Mouse (Mus musculus) left cerebral cortex, postnatal 4 days (tissue): ENCODE results near the gene Lmntd1. TPM values are rescaled to one million over a fixed set of nuclear protein-coding genes. Genes with fewer than 3 reads are reported as not detected.

Source experiments
- DNase-seq: peaks from one replicate; pipeline ENCODE4 v3.0.0-alpha.2; 2022
- intact Hi-C: fragments of 180-260 bp; cut with DNase I; formaldehyde crosslinking; loops from one replicate; pipeline ENCODE4 v1.15.1; 2025
- total RNA-seq, 2 experiments: library from RNA; stranded (reverse); gene quantifications; 2 replicates each; pipeline ENCODE4 v1.2.3; 2021

Gene Lmntd1
- total RNA-seq, 2 experiments from 2014 or later = 1.9 to 2.1 TPM

DNA sequence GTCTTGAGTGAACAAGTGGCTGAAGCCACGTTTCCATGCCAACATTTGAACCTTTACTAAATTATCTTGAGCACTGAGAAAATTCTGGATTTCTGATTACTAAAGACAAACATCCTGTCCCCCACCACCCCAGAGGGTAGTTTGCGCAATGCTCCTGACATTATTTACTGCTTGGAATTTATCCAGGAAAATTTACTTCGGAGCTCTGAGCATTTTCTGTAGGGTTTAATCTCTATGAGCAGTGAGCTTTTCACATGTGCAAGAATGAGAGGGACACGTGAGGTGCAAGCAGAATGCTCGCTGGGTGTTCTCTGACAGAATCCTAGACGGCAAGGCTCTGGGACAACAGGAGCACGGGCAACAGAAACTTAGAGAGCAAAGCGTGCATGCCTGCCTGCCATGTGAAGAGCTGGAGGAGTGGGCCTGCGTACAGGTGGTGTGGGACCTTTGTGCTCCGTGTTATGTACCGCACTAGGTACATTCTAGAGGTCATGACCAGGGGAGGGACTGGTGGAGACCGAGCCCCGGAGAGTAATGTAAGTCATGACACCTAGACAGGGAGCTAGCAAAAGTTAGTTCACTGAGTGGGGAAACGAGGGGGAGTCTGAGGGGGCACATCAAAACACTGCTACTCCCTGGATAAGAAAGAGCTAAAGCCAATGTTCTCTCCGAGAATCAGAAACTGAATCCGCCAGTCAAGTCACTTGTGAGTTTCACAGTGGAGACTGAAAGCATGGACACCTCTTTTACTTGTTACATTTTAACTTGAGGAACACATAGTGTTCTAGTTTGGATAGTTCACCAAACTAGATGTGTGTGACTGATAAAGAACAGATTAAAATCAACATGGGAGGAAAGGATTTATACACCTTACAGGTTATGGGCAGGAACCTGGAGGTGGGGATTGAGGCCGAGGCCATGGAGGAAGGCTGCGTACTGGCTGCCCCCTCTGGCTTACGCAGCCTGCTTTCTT lies 114.3 kb downstream of the Lmntd1 start:
- intact Hi-C loops = no loop called here
- no peak for DNase-seq

DNA sequence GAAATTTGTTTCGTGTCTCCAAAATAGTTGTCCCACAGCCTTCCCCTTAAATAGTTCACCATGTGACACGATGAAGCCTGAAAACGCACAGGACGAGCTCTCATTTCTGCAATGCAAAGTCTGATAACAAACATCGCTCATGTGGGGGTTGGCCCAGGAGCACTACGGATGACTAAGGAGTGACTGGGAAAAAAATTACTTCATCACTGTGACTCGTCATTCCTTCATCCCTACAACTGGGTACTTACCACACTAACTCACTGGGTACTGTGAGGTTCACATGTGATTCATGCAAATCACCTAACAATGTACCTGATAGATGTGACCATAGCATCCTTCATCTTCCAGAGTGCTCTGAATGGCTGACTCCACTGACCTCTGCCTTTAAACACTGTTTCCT lies 118.4 kb downstream of the Lmntd1 start:
- no peak for DNase-seq
- intact Hi-C loops = no loop called here

DNA sequence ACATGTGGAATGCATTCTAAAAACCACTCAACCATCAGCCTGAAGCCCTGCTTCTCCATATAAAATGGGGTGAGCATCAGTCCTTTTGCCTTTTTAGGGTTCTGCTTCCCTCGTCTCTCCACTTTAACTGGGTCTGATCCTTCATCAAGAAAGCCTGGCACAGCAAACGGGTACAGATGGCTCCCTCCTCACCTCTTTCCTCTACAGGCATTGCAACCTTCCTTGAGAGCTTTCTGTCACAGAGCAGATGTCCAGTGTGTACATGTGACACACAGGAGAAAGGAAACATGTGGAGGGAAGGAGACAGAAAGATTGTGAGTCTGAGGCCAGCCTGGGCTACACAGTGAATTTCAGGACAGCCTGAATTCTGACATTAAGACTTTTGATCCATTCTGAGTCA lies 125.9 kb downstream of the Lmntd1 start:
- no peak for DNase-seq
- intact Hi-C loops = no loop called here

DNA sequence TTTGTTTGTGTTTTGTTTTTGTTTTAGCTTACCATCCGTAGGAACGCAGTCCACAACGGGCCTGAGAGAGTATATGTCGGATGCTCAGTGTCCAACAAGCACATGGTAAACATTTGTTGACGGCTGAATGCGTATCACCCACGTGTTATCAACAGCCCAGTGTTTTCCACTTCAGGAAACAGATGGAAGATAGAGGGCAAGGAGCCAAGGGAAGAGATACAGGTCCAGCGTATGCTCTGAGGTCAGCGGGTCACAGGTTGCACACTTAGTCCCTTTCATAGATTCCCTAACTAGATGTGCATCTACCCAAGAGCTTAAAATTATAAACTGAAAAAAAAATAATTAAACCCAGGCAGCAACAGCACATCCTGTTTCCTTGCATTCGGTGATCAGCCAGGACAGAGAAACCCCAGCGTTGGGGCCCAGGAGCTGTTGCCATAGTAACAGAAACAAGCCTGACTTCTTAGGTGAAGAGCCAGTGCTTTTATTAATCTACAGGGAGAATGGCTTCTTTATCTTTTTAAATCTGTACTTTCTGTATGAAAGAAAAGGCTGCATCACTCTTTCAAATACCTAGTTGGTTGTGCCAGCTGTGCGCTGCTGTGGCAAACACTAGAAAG lies 128.0 kb downstream of the Lmntd1 start:
- intact Hi-C loops = no loop called here
- no peak for DNase-seq

DNA sequence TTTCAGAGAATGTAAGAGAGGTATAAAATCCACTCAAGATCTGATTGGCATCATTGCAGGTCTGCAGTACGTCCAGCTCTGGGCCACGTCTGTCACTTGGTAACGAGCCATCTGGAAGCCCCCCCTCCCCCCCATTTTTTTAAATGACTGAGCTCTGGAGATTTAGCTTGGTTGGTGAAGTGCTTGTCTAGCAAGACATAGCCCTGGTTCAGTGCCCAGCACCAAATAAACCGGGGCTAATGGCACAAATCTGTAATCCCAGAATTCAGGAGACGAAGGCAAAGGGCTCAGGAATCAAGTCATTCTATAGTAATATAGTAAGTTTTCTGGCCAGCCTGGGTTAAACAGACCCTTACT lies 130.8 kb downstream of the Lmntd1 start:
- DNase-seq = peak; percentile 39
- intact Hi-C loops = no loop called here

DNA sequence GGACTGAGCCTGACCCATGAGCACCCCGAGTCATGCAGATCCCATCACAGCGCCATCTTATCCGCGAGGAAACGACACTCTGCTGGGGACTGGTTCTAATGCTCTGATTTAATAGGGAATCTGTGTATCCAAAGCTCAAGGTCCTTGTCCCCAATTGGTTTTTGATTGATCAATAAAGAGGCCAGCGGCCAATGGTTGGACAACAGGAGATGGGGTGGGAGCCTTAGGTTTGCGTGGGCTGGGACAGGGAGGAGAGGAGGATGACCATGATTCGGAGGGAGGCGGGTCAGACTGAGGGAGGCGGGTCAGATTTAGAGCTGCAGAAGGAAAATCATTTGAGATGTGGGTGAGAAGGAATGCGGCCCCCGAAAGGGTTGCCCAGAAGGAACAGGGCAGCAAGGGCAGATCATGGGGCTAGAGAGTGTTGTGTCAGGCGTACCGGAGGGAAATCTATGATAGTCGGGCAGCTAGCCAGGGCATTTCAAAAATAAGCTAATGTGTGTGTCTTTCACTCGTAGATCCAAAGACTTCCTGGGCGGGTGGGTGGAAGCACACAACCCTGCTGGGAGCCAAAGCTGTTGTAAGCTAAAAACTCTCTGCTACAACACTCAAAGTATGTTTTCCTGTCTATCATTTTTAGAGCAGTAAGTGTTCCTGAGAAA lies 131.3 kb downstream of the Lmntd1 start:
- DNase-seq = peak; percentile 61
- intact Hi-C loops = no loop called here

DNA sequence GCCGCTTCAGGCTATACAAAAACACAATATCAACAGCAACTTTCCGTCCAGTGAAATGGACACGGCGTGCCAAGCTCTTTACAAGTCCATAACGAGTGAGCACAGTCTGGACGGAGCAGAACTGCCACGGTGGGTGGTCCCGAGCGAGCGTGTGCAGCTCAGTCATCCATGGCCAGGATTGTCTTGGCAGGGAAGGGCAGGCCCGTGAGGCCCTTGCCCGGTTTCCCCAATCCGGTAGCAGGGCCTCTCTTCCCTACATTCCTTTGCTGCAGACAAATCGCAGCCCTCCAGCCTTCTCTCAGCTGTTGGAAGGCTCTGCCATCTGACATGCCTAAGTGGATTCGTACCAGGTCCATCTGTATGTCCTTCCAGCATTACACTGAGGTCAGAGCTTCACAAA lies 132.2 kb downstream of the Lmntd1 start:
- intact Hi-C loops = no loop called here
- DNase-seq = peak; percentile 81

DNA sequence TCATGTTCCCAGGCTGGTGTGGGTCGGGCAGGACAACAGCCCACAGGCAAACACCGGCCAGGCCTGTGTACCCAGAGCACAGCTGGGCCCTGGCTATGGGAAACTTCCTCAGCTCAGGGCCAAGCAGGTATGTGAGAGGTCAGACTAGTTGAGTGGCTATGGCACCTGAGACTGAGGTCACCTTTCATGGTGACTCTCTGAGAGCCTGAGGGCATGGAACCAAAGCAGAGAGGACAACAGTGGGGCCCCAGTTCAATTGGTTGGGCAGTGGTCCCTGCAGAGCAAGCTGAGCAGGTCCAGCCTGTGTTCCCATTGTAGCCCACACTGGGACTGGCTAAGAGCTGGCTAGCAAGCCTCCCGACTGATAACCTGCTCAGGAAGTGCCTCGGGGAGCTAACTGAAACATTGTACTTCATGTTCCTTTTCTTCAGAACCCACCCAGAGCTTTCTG lies 135.3 kb downstream of the Lmntd1 start:
- intact Hi-C loops = no loop called here

DNA sequence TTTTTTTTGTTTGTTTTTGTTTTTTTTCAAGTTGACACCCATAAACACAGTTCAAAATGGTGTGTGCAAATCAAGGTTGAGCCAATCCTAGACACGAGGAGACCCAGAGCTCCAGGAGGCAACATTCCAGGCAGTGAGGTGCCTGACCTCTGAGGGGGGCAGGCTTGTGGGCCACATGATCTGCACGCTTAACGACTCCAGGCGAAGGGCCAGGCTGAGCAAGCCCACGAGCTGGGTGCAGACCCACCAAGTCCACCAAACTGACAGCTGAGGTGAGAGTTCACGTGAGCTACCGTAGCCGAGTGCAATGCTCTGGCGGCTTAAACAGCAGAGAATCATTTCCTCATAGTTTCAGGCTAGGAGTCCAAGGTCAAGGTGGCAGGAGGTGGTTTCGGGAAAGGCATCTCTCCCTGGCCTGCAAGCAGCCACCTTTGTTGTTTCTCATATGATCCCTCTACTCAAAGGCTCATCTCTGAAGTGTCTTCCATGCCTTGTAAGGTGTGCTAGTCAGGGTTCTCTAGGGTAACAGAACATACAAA lies 136.7 kb downstream of the Lmntd1 start:
- DNase-seq = no peak
- intact Hi-C loops = no loop called here

More for the DNA sequence above, 135.3 kb downstream of the Lmntd1 start:
- DNase-seq = no peak

DNA sequence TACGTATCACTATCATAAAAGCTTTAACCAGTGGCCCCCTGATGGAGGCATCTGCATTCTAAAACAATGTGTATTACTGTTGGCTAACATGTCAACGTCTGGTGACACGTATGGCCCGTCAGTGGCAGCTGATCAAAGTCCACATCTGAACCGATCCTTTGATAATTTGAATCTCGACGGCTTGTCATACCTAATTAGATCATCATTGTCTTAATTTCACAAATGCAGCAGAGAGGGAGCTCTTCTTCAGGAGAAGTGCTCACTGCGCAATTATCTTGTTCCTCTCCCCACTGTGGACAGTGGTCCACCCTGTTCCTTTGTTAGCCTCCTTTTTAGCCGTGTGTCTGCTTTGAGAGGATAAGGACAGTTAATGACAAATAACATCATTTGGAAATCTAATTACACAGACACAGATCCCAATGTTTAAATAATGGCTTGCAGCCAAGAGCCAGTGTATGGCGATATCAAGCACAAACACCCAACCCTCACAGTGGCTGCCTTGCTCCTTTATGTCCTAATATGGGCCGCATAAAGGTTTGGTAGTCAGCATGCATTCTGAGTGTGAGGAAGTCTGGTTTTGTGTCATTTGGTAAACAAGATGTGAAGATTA lies 142.4 kb downstream of the Lmntd1 start:
- DNase-seq = no peak
- intact Hi-C loops = no loop called here

DNA sequence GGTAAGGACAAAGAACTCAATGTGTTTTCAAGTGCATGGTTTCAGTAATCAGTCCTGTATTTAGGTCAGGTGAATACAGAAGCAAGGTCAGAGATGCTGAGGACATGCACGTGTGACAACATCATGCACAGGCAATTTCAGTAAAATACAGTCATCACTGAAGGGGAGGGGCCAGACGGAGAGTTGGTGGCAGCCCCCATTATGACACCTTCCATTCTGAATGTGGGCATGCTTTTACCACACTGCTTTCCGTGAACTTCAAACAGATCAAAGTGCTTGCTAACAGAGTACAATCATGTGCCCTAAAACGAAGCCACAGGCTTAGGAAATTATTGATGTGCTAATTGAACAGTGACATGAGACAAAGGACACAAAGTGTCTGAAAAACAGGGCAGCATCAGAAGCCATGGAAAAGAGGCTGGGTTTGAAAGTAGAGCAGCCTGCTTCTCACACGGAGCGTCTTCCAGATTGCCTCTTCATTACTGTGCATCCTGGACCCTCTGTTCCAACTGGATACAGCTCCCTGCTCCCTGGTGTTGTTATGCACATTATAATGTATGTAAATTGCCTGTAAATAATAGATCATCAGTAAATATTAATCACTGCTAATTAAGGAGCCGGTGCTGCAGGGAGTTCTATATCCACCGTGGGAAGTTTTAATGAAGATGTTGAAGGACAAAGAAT lies 144.7 kb downstream of the Lmntd1 start:
- DNase-seq = no peak
- intact Hi-C loops = no loop called here

DNA sequence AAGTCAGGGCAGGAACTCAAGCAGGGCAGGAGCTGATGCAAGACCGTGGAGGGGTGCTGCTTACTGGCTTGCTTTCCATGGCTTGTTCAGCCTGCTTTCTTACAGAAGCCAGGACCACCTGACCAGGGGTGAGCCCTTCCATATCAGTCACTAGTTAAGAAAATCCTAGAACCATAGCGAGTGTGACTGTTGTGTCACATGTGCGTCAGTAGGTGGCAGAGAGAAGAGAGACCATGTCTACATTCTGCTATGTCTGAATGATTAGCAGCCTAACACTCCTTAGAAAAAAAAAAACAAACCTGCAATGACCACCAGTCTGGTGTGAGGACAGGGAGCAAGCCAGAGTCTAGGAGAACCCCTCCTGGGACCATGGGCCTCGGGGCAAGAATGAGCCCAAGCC lies 150.1 kb downstream of the Lmntd1 start:
- no peak for DNase-seq
- intact Hi-C loops = no loop called here

DNA sequence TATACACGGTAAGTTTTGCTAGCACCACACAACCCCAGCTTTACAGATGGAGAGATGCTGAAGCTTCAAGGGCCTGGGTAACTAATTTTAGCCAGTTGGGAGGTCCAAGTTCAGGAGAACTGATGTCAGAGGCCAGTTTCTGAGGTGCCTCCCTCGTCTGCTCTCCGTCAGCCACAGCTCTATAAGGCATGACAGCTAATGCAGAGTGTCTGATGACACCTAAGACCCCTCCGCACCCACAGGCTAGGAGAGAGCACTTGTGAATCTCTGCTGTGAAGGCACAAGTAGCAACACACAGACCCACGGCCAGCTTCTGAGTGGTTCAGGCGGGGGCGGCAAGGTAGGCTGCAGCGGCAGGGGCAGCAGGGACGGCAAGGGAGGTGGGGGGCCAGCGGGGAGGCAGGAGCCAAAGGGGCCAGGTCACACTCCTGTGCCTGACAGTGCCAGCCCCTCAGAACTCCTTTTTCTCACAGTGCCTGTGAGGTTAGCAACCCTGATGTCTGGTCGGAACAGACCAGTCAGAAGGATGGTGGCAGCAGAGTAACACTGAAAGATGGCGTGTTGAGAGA lies 151.4 kb downstream of the Lmntd1 start:
- DNase-seq = no peak
- intact Hi-C loops = no loop called here

DNA sequence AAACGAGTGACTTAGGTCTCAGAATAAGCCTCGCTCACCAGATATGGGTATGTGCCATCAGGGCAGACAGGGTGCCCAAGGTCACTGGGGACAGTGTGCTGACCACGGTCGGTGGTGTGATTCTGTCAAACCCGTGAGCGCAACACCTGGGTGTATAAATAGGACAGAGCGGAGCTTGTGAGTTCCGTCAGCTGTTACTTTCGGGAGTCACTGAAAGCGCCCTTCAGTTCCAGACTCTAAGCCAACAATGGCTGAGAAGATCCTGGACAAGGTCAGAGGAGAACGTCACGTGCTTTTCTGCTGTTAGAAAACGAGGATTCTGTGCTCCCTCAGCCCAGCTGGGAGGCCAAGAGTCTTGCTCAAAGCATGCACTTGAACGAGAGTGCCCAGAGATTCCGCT lies 157.1 kb downstream of the Lmntd1 start:
- no peak for DNase-seq
- intact Hi-C loops = no loop called here

DNA sequence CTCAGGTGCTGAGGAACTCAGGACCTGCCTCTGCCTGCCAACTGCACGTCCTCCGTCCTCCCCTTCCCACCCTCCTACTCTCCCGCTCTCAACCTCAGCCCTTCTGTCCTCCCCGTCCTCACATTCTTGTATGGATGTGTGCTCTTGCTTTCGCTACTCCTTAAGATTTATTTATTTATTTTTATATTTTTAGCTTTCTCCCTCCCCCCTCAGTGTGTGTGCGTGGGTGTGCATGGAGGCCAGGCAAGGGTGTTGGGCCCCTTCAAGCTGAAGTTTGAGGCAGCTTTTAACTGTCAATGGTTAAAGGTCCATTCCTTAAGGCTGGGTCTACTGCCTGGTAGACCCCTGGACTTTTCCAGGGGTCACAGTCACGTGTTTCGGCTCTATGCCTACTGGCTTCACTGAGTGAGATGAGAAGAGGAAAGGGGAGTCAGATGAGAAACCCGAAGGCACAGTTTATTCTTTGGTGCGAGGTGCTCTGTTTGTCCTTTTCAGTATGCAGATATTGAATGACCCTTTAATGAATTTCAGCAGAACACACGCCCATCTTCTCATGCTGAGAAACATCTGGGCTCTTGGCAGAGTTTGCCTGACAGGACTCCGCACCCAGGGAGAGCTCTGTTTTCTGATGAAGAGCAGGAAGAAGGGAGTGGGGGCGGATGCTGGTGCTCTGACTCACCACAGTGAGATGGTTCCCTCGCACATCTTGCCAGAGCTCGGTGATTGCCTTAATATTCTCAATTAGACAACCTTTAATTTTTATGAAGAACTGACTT lies 163.3 kb downstream of the Lmntd1 start:
- intact Hi-C loops = no loop called here
- peak; percentile 29 for DNase-seq

DNA sequence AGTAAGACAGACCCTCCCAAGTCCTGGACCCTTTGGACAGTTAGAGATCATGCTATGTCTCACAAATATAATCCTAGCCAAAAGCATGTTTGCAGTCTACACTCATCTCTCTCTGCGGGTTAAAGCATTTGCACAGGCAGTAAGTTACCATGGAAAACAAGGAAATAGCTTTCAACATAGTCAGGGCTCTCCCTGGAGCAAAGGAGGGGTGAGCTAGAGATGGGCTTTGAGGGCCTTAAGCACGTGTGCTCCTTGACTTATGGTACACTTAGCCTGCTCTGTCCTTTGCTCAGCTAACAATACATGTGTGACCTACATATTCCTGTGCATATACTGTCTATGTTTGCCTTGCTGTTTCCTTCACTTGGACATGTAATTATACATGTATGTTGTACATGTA lies 165.8 kb downstream of the Lmntd1 start:
- no peak for DNase-seq
- intact Hi-C loops = no loop called here

DNA sequence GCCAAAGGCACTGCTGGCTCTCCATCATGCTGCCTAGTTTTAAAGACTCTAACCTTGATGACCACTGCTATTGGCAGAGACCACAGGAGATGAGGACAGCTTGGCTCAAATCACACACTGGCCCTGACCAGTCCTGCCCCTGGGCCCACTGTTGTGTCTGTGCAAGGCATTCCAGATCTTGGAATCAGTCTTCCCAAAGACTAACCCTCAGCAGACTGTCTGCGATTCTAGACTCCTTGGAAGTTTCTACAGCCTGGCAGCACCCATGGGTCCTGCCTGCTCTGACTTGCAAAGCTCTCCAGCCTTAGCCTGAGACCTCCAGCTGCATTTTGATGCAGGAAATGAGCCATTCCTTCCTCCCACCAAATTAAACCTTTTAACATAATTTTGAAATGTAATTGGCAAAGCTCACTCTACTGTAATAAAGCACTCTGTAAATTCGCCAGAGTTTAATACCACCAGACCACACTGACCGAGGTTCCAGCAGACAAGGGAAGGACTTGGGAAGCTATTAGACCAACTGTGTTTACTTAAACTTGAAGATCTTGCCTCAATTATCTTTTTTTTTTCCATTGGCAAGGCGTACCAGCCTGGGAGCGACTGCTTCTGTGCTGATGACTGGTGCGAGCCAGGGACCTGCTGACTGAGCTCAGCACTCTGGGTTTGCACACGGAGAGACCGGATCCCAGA lies 168.2 kb downstream of the Lmntd1 start:
- no peak for DNase-seq
- intact Hi-C loops = no loop called here

DNA sequence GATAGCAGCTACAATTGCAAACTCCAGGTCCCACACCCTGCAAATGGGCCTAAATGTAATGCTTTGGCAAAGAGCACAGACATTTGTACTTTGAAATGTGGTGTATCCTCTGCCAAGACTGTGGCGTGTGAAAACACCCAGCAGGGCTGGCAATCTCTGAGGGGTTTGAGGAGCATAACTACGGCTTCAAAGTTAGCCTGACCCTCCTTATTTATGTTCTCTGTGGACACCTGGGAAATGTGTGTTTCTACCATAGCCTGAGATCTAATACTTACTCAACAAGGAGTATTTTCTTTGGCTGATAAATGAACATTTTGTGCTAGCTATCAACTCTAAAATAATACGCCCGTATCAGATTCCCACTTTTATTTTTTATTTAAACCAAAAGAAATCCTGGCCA lies 168.7 kb downstream of the Lmntd1 start:
- intact Hi-C loops = no loop called here
- no peak for DNase-seq

DNA sequence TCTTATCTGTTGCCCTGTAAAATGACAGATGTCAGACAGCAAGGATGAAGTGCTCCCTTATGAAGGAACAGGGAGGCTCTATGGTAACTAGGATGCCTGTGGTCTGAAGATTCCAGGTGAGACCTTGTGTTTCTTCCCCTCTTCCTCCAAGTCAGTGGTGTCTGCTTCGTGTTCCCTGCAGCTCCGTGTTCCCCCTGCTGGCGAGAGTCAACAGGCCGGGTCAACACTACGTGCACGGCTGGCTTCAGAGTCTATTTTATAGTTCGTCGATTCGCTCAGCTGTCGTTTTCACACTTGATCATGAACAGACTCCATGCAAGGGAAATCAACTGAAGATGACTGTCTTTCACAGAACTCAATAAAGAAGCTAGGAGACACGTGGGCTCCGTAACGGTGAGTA lies 171.3 kb downstream of the Lmntd1 start:
- intact Hi-C loops = no loop called here
- DNase-seq = peak; percentile 27
